Mouse (Mus musculus) testis, adult 2 months (tissue): Measurements from ENCODE around the gene Tent4b.

ENCODE experiments used
- CTCF ChIP-seq: fragments of 200-500 bp; IDR thresholded peaks from 2 replicates; pipeline ENCODE4 v1.5.1; 2012; ENCODE audit warnings: low read depth, mild to moderate bottlenecking, inconsistent platforms, low read length, moderate library complexity; ENCODE audit not compliant: control insufficient read depth, insufficient read depth, insufficient replicate concordance
- POLR2A ChIP-seq: fragments of 200-500 bp; IDR thresholded peaks from 2 replicates; pipeline ENCODE4 v1.6.1; 2012; ENCODE audit warnings: low read depth, mild to moderate bottlenecking, inconsistent platforms, low read length, moderate library complexity; ENCODE audit not compliant: control insufficient read depth

DNA sequence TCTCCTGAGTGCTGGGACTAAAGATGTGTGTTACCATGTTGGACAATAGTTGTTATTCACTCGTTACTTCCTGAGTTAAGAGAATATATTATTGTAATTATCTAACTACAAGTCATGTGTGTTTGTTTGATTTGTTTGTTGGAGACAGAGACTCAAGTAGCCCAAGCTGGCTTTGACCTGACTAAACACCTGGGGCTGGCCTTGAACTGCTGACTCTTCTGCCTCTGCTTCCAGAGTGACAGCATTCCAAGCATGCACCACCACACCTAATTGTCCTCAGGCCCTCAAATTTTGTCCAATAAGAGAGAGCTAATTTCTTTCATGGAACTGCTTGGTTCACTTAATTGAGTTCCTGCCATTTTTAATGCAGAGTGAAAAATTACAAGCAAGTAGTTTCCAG, 14.1 kb upstream of the Tent4b start:
- TF ChIP-seq CTCF, result no peak
- TF ChIP-seq POLR2A, result no peak
